Mouse (Mus musculus) layer of hippocampus, postnatal 25 days (tissue): Measurements from ENCODE around the gene Ear14. TPM values are rescaled to one million over a fixed set of nuclear protein-coding genes. Genes with fewer than 3 reads are reported as not detected.
"Not testable (repeated sequence)": the region's sequence is repeated elsewhere in the genome, so short reads cannot be mapped to it uniquely, and the experiment has no call there.

Experiments used
- DNase-seq, 2 experiments: peaks; one replicate each; pipeline ENCODE4 v3.0.0; 2022; ENCODE audit warnings: mixed read lengths in 2 of 2, low spot score in 1 of 2; ENCODE audit errors: extremely low spot score in 1 of 2
- total RNA-seq, 2 experiments: library from RNA; stranded (reverse); gene quantifications; 2 replicates each; pipeline ENCODE4 v1.2.3; 2021

The Ear14 gene
- not detected for total RNA-seq

- DNase-seq = no peak
Observed at GRCm38 (mm10) chr14:51203115-51203514, at the start of gene Ear14. Gene Ear14, plus strand, starts transcription at chr14:51203391.

- DNase-seq = no peak
Observed at GRCm38 (mm10) chr14:51156056-51156735, 47.0 kb upstream of the Ear14 start.

GRCm38 (mm10) chr14:51156736-51157068 lies 46.5 kb upstream of the Ear14 start:
- DNase-seq = no peak

GRCm38 (mm10) chr14:51157072-51157471 lies 46.1 kb upstream of the Ear14 start:
- no peak for DNase-seq

- DNase-seq = peak in 1 of 2 experiments; percentile 16
Observed at GRCm38 (mm10) chr14:51161976-51162375, 41.2 kb upstream of the Ear14 start, which contains the start of gene Rnase2b. Gene Rnase2b, plus strand, starts transcription at chr14:51162260.

GRCm38 (mm10) chr14:51163323-51163722 lies 39.9 kb upstream of the Ear14 start:
- DNase-seq = not testable (repeated sequence)

GRCm38 (mm10) chr14:51165435-51165834 lies 37.8 kb upstream of the Ear14 start:
- DNase-seq = no peak

- no peak for DNase-seq
Observed at GRCm38 (mm10) chr14:51166068-51166467, 37.1 kb upstream of the Ear14 start.

GRCm38 (mm10) chr14:51172095-51172865 lies 30.9 kb upstream of the Ear14 start:
- DNase-seq = peak in 1 of 2 experiments; percentile 45

- DNase-seq = peak; percentile 8 to 23
Observed at GRCm38 (mm10) chr14:51172947-51173346, 30.2 kb upstream of the Ear14 start.

- DNase-seq = no peak
Observed at GRCm38 (mm10) chr14:51173843-51174242, 29.3 kb upstream of the Ear14 start.

GRCm38 (mm10) chr14:51181051-51181450 lies 22.1 kb upstream of the Ear14 start:
- not testable (repeated sequence) for DNase-seq

- no peak for DNase-seq
Observed at GRCm38 (mm10) chr14:51195681-51196080, 7.5 kb upstream of the Ear14 start.

GRCm38 (mm10) chr14:51199098-51200023 lies 3.8 kb upstream of the Ear14 start, which contains the start of gene Ang2:
Gene Ang2, minus strand, starts transcription at chr14:51199148.
- no peak for DNase-seq

GRCm38 (mm10) chr14:51200054-51200453 lies 3.1 kb upstream of the Ear14 start:
- no peak for DNase-seq

- no peak for DNase-seq
Observed at GRCm38 (mm10) chr14:51200466-51200865, 2.7 kb upstream of the Ear14 start.

- not testable (repeated sequence) for DNase-seq
Observed at GRCm38 (mm10) chr14:51220075-51220474, 16.9 kb downstream of the Ear14 start.

- DNase-seq = not testable (repeated sequence)
Observed at GRCm38 (mm10) chr14:51229657-51230056, 26.5 kb downstream of the Ear14 start.

GRCm38 (mm10) chr14:51237488-51237887 lies 34.3 kb downstream of the Ear14 start:
- not testable (repeated sequence) for DNase-seq

- DNase-seq = peak in 1 of 2 experiments; percentile 18
Observed at GRCm38 (mm10) chr14:51240899-51241298, 37.7 kb downstream of the Ear14 start.

- DNase-seq = no peak
Observed at GRCm38 (mm10) chr14:51247736-51248135, 44.5 kb downstream of the Ear14 start.
